Mouse (Mus musculus) brain, adult 2 months (tissue): ENCODE measurements around the gene Rtp4.

Experiments used
- DNase-seq: peaks from one replicate; pipeline ENCODE4 v3.0.0; 2011; ENCODE audit warnings: low read depth, low spot score

The Rtp4 gene

DNA sequence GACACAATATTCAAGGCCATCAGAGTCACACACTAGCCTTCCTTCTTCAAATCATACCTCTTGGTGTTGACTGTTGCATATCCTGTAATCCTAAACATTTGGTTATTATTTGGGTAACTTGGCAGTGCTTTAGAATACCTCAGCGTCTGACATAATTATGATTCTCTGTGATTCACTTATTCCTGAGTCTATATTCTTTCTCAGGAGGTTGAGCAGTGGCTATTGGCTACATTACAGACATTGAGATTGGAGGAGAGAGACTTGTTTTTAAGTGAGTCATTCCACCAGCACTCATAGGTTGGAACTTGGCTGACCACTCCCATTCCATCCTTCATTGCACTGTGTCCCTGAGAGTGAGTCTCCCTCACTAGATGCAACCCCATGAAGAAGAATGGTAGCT is 6.7 kb upstream of the Rtp4 start:
- DNase-seq = no peak

DNA sequence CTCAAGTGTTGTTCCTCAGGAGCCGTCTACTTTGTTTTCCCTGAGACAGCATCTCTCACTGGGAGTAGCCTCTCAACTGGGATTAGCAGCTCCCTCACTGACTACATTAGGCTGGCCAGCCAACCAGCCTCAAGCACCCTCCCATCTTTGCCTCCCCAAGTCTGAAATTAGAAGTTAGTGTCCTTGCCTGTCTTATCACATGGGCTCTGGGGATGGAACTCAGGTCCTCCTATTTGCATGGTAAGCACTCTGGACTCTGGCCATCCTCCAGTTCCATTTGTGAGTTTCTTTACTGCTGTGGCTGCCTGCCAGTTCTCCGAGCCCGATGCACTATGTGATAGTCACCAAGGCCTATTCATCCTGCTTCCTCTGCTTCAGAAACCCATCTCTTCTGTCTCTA is 4.3 kb upstream of the Rtp4 start:
- peak; percentile 69 for DNase-seq

DNA sequence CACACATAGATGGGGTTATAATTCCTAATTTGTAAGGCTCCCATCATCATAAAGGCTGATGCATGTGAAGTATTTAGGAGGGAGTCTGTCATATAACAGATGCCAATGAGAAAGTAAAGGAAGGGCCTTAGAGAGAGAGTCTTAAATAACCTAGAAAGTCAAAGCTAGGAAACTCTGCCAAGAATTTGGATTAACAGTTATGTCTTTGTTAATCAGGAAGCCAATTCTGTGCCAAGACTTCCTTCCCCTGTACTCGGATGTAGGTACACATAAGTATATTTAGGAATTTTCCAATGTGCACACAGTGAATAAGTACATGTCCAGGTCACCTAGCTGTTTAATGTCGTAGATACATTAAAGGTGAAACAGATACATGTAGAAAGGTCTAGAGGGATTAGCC is 3.5 kb upstream of the Rtp4 start:
- no peak for DNase-seq

GRCm38 (mm10) chr16:23517230-23517629 is 2.9 kb upstream of the Rtp4 start:
- no peak for DNase-seq

GRCm38 (mm10) chr16:23517754-23518566 is 2.1 kb upstream of the Rtp4 start:
- peak; percentile 44 for DNase-seq

DNA sequence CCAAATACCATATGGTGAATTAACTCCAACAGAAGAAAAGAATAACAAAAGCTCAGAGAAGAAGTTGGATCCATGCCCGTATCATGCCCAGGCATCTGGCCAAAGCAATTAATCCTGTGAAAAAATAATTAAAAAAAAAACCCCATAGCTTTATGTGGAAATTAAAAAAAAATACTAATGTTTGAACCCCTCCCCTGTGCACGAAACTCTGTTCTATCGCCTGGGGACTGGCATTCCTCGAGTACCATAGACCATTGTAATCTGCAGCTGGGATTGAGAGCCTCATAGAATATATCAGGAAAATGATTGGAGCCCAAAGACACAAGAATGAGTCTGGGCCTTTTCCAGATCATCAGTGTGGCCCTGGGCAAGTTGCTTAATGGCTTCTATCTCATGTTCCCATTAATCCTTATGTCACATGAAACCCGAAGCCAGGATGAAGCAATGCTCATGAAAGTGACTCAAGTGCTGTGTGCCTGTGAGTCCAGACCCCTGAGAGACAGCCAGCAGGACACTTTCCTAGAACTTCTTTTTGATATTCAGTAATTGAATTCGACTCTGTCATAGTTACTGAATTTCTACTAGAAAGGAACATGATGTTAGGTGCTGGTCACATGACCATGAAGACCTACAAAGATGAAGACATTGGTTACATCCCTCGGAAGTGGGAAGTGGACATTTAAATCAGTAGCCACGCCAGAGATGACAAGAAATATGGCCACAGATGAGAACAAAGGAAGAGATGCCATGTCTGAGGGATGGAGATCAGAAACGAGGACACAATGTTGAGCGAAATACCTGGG is 1.3 kb upstream of the Rtp4 start:
- no peak for DNase-seq

GRCm38 (mm10) chr16:23519771-23520170 is 320 bp upstream of the Rtp4 start:
- peak; percentile 78 for DNase-seq

DNA sequence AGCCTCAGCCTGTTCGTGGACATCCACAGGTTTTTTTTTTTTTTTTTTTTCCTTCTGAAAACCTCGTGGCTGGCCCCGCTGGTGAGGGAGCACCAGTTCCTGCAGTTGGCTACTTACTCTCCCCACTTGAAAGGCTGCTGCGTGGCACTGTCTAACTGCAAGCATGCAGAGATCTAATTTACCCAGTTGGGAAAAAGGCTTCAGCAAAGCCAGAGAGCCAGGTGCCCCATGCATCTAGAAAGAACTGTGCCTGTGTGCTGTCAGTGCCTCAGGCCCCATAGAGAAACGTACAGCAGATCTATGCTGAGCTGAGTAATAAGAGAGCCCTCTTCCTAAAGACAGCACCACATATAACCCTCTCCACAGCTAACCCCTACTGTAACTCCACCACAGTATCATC is 1.0 kb downstream of the Rtp4 start:
- peak; percentile 24 for DNase-seq

DNA sequence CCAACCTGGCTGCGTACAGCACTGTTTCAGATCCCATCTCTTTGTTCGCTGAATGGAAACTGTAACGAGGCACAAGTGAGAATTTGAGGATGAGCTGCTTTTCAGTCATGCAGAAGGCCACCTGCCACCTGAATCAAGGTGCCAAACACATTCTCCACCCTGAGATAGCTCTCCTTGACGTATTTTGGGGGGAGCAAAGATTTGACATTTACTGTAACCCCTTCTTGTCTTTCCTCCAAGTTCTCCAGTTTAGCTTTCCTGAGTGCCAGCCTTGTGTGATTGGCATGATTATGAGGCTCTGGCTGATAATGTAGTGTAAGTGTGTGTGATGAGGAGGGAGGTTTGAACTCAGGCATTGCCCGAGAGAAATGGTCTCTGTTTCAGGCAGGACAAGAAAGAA is 2.0 kb downstream of the Rtp4 start:
- no peak for DNase-seq

DNA sequence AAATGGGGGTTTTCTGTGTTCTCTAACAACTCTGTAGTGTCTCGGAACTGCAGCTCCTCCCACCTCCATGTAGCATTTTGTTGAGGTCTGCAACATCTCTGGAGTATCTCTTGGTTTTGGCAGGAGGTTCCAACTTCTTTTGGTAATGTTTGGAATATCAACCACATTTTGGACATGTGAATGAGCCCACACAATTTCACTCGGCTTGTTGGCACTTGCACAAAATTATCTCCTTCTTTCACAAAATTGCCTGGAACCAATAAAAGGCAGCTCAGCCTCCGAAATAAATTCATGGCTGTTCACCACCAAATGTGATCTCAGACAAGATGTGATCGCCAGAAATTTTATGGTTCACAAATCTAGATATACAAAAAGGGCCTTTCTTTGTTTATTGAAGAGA is 9.1 kb downstream of the Rtp4 start:
- DNase-seq = peak; percentile 36

DNA sequence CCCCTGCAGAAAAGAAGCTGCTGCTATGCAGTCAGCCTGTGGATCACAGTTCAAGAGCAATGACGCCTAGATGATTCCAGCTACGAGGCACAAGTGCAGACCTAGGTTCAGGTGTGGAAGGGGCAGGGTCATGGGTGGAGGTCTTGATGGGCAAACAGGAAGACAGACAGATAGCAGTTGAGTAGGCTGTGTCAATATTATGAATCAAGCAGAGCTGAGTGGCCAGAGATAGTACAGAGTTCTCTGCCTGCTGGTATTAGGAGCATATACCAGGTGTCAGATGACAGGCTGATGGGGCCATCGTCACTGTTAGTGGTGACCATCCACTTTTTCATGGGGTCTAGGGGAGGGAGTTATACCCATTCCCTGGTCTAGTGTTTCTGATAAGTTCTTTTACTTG is 13.6 kb downstream of the Rtp4 start:
- DNase-seq = no peak

DNA sequence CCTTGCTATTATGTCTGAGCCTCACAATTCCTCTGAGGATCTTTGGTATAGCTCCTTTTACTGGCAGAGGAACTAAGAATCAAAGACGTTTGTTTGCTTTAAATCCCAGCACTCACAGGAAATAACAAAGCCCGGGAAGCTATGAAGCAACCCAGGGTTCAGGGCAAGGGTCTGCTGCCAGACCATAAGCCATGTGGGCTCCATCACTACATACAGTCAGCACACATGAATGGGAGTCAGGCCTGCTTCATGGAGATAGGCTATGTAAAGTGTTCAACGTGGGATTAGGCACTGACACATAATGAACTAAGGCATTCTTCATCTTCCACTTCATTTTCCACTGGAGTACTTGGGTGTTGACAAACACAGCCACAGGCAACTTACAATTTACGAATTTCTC is 21.0 kb downstream of the Rtp4 start:
- no peak for DNase-seq

GRCm38 (mm10) chr16:23542866-23543265 is 22.8 kb downstream of the Rtp4 start:
- DNase-seq = no peak

DNA sequence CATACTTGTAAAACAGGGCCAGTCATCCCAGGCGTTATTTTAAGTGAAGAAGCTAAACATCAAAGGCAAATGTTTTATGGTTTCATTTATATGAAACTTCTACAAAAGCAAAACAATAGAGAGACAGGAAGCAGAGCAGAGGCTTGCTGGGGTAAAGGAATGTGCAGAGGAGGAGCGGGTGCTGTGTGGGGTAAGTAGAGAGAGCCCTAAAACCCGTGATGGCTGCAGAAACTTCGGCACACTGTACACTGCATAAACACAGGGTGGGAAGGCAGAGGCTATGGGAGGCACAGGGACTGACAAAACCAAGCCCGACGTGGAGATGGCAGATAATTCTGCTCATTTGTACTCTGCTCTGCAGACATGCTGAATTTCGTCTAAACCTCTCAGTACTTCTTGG is 24.3 kb downstream of the Rtp4 start:
- DNase-seq = no peak

DNA sequence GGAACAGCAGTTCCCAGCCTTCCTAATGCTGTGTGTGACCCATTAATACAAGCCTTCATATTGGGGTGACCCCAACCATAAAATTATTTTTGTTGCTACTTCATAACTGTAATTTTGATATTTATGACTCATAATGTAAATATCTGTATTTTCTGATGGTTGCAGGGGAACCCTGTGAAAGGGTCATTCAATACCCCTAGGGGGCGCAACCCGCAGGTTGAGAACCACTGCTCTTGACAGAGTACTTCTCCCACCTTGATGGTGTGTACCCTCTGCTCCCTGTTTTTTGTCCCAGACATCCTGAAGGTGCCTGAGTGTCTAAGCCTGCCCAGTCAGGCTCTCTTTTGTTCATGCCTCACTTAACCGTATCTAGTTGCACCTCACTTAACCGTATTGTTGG is 27.7 kb downstream of the Rtp4 start:
- no peak for DNase-seq

- DNase-seq = peak; percentile 85
Measured at GRCm38 (mm10) chr16:23550346-23550980, 30.4 kb downstream of the Rtp4 start.

DNA sequence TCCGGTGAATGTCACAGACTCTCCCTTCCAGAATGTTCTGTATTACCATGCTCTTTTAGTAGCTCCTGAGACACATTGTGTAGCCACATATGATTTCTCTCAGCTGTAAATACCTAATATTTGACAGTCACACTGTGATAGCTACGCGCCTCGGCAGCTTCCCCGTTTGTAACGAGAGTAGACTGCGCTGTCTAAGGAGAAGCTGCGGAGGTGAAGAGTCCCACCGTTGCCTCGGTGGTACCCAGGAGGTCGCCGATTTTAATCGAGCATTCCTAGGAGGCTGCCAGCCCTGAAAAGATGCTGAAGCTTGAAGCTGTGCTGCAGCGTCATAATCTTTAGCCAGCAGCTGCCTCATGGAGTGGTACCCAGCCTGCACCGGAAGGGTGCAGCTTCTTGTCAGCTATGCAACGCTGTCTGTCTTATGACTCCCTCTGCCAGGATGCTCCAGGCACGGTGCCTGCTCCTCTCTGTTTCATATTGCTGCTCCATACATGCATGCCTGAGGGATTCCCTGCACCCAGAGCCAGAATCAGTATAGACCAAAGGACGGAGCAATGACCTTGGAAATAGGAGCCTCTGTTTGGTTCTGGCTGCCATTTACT is 31.0 kb downstream of the Rtp4 start:
- peak; percentile 55 for DNase-seq

DNA sequence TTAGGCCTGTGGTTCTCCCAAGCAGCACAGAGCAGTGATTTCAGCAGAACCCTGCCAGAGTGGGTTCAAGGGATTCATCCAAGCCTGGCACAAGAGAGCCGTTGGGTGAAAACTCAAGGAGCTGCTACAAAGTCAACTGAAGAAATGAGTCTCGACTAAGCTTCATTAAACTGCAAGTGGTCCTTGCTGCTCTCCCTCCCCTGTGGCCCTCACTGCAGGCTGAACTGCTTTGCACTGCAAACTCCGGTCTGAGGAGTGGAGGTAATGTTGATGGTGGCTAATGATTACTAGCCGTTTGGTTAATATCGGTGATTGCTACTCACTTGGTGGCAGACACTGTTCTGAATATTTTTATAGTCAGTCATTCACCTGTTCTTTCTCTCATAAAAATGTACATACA is 34.6 kb downstream of the Rtp4 start:
- no peak for DNase-seq

DNA sequence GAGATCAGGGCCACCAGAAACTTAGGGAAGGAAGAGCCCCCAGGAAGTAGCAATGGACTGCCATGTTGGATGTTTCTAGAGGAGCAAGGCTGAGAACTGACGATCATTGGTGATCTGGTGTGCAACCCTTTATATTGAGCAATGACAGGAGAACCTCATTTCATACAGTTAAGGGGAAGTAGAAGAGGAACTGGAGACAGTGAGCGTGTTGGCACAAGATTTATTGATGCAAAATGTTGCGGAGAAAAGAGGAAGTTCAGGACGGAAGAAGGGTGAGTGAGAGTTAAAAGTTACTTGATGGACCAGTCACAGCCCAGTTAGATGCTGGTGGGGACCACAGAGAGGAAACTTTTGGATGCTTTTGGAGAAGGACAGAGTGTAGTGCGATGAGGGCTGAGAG is 37.1 kb downstream of the Rtp4 start:
- no peak for DNase-seq

- DNase-seq = no peak
Measured at GRCm38 (mm10) chr16:23557669-23558068, 37.6 kb downstream of the Rtp4 start.

DNA sequence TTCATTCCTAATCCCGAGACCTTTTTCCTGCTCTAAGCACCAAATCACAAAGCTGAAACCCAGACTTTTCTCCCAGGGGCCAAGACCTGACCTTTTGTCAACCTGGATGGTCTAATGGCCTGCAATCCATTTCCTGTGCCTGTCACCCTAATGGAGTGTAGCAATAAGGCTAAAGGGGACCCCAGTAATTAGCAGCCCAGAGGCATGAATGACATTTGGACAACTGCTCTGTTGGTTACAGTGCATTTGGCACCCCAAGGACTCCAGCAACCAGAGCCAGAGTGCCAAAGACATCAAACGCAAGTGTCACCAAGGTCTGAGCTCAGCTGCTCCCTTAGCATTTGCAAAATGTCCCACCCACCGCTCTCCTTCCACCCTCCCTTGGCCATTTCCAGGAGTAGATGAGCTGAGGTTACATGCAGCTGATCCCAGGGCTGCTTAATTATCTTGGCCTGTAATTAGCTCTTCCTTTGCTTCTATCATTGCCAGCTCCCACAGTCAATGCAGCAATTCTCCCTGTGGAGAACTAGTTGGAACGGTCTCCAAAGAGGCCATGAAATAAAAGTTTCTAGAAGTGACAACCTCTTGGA is 48.4 kb downstream of the Rtp4 start:
- DNase-seq = peak; percentile 15

- no peak for DNase-seq
Measured at GRCm38 (mm10) chr16:23574561-23574960, 54.5 kb downstream of the Rtp4 start.
